ENCODE assay signal across 8 mouse cellular contexts in genomic region chr11:119127686-119128473, GRCm38 (mm10). TPM values are rescaled to one million over a fixed set of nuclear protein-coding genes. Genes with fewer than 3 reads are reported as not detected.
A peak's percentile ranks its signal among the peaks of the same experiment; 100 is the strongest.
DNase-seq lines count a peak whose midpoint lies in the region; ATAC-seq and TF ChIP-seq lines count a peak whose summit lies in the region.

No protein-coding gene starts in this region.

- no peaks in the 10 kb centered on the region for H3K27me3 ChIP-seq in liver, adult 2 months (ENCODE audit: control insufficient read depth, insufficient read depth, low read length)
- peaks cover 31% of the 10 kb centered on the region for H3K27me3 ChIP-seq in liver, embryonic 11.5 days (replicated peaks; ENCODE audit: control insufficient read depth, insufficient read depth, low read length)
- H3K27me3 ChIP-seq in embryonic facial prominence, embryonic 13.5 days: peaks cover 35% of the 10 kb centered on the region
- H3K27me3 ChIP-seq in heart, embryonic 16.5 days (ENCODE audit: control insufficient read depth, insufficient read depth, low read length): no peaks in the 10 kb centered on the region
- peaks cover 40% of the 10 kb centered on the region for H3K27me3 ChIP-seq in limb, embryonic 12.5 days
- H3K27me3 ChIP-seq in neural tube, embryonic 15.5 days (replicated peaks): peaks cover 7% of the 10 kb centered on the region; the same call in 1 of the 2 replicates

- TF ChIP-seq CTCF in liver, adult 2 months (IDR thresholded peaks at IDR 0.05; ENCODE audit: low read depth, low read length): no peak

- no peak for ATAC-seq in liver, embryonic 11.5 days (replicated peaks; ENCODE audit: low FRiP score)
- ATAC-seq in embryonic facial prominence, embryonic 13.5 days (ENCODE audit: insufficient number of reproducible peaks, insufficient read depth, low FRiP score, low TSS enrichment, low read depth): no peak
- peak; percentile 84 for ATAC-seq in heart, embryonic 16.5 days (replicated peaks; ENCODE audit: extremely low read depth, insufficient read depth, low FRiP score)
- no peak for ATAC-seq in limb, embryonic 12.5 days (ENCODE audit: insufficient number of reproducible peaks, insufficient read depth, low FRiP score, low TSS enrichment, low read depth)
- no peak for ATAC-seq in neural tube, embryonic 15.5 days (ENCODE audit: low FRiP score)

- H3K9ac ChIP-seq in liver, adult 2 months (ENCODE audit: low read depth, low read length): peak overlapping the region; percentile 39
- H3K9ac ChIP-seq in liver, embryonic 11.5 days (ENCODE audit: low read depth, low read length): no peak overlapping the region
- no peak overlapping the region for H3K9ac ChIP-seq in embryonic facial prominence, embryonic 13.5 days
- peak overlapping the region; percentile 18 for H3K9ac ChIP-seq in heart, embryonic 16.5 days (ENCODE audit: low read length)
- H3K9ac ChIP-seq in limb, embryonic 12.5 days (replicated peaks): 0 out of 2 replicates have a peak overlapping the region, but pooled peaks have one; percentile 31
- H3K9ac ChIP-seq in neural tube, embryonic 15.5 days (replicated peaks): no peak overlapping the region

- H3K4me1 ChIP-seq in liver, adult 2 months (ENCODE audit: control insufficient read depth, insufficient read depth, low read length): peaks cover 22% of the 10 kb centered on the region
- peaks cover 12% of the 10 kb centered on the region; the same call in 1 of the 2 replicates for H3K4me1 ChIP-seq in liver, embryonic 11.5 days (replicated peaks; ENCODE audit: control insufficient read depth, insufficient read depth, low read length)
- peaks cover 51% of the 10 kb centered on the region for H3K4me1 ChIP-seq in embryonic facial prominence, embryonic 13.5 days
- H3K4me1 ChIP-seq in heart, embryonic 16.5 days (ENCODE audit: control insufficient read depth, insufficient read depth, low read length): peaks cover 48% of the 10 kb centered on the region
- H3K4me1 ChIP-seq in limb, embryonic 12.5 days (replicated peaks): peaks cover 57% of the 10 kb centered on the region
- peaks cover 54% of the 10 kb centered on the region for H3K4me1 ChIP-seq in neural tube, embryonic 15.5 days

- no peaks in the 10 kb centered on the region for H3K79me2 ChIP-seq in liver, adult 2 months (ENCODE audit: control insufficient read depth, insufficient read depth, low read length)

- 24% methylated on average over 9 of the region's 9 CpGs for WGBS in liver, adult 2 months
- WGBS in liver, embryonic 11.5 days: 68% methylated on average over 9 of the region's 9 CpGs
- WGBS in embryonic facial prominence, embryonic 13.5 days: 56% methylated on average over 9 of the region's 9 CpGs
- WGBS in heart, embryonic 16.5 days: 44% methylated on average over 9 of the region's 9 CpGs
- WGBS in limb, embryonic 12.5 days: 60% methylated on average over 9 of the region's 9 CpGs
- 57% methylated on average over 9 of the region's 9 CpGs for WGBS in neural tube, embryonic 15.5 days

- no peaks in the 10 kb centered on the region for H3K9me3 ChIP-seq in liver, embryonic 11.5 days (ENCODE audit: control insufficient read depth, low read length)
- H3K9me3 ChIP-seq in embryonic facial prominence, embryonic 13.5 days: no peaks in the 10 kb centered on the region
- H3K9me3 ChIP-seq in heart, embryonic 16.5 days (replicated peaks; ENCODE audit: control insufficient read depth, low read length): no peaks in the 10 kb centered on the region
- no peaks in the 10 kb centered on the region for H3K9me3 ChIP-seq in limb, embryonic 12.5 days
- H3K9me3 ChIP-seq in neural tube, embryonic 15.5 days (replicated peaks): no peaks in the 10 kb centered on the region

- H3K36me3 ChIP-seq in liver, adult 2 months (ENCODE audit: control insufficient read depth, insufficient read depth, low read length): no peaks in the 10 kb centered on the region
- H3K36me3 ChIP-seq in liver, embryonic 11.5 days (ENCODE audit: control insufficient read depth, insufficient read depth, low read length): no peaks in the 10 kb centered on the region
- no peaks in the 10 kb centered on the region for H3K36me3 ChIP-seq in embryonic facial prominence, embryonic 13.5 days
- no peaks in the 10 kb centered on the region for H3K36me3 ChIP-seq in heart, embryonic 16.5 days (ENCODE audit: control insufficient read depth, insufficient read depth)
- no peaks in the 10 kb centered on the region for H3K36me3 ChIP-seq in limb, embryonic 12.5 days
- no peaks in the 10 kb centered on the region for H3K36me3 ChIP-seq in neural tube, embryonic 15.5 days

- no peak for TF ChIP-seq POLR2A in liver, adult 2 months (IDR thresholded peaks at IDR 0.05; ENCODE audit: extremely low read depth, insufficient read depth, low read length)

- DNase-seq in liver, adult 2 months (ENCODE audit: extremely low read depth, low read depth, low spot score): peak; percentile 94
- DNase-seq in liver, embryonic 11.5 days (ENCODE audit: low spot score): no peak
- DNase-seq in frontal cortex, postnatal 36 days (ENCODE audit: low spot score in 2 of 2): no peak
- DNase-seq in right cerebral cortex, postnatal 25 days: no peak

- H3K27ac ChIP-seq in liver, adult 2 months (replicated peaks; ENCODE audit: insufficient read depth, low read depth, low read length): peak overlapping the region; percentile 73
- H3K27ac ChIP-seq in liver, embryonic 11.5 days (ENCODE audit: low read depth, low read length): no peak overlapping the region
- no peak overlapping the region for H3K27ac ChIP-seq in embryonic facial prominence, embryonic 13.5 days
- peak overlapping the region; percentile 40 for H3K27ac ChIP-seq in heart, embryonic 16.5 days (ENCODE audit: low read length)
- peak overlapping the region; percentile 74; the same call in 1 of the 2 replicates for H3K27ac ChIP-seq in limb, embryonic 12.5 days
- H3K27ac ChIP-seq in neural tube, embryonic 15.5 days (replicated peaks): peak overlapping the region; percentile 75

- H3K4me2 ChIP-seq in liver, embryonic 11.5 days: no peak overlapping the region
- peak overlapping the region; percentile 12; the same call in 1 of the 2 replicates for H3K4me2 ChIP-seq in embryonic facial prominence, embryonic 13.5 days
- no peak overlapping the region for H3K4me2 ChIP-seq in heart, embryonic 16.5 days (ENCODE audit: low read depth, low read length)
- H3K4me2 ChIP-seq in limb, embryonic 12.5 days: no peak overlapping the region
- H3K4me2 ChIP-seq in neural tube, embryonic 15.5 days: no peak overlapping the region

- H3K4me3 ChIP-seq in liver, adult 2 months (ENCODE audit: insufficient read depth, low read depth, low read length): no peak overlapping the region
- H3K4me3 ChIP-seq in liver, embryonic 11.5 days (ENCODE audit: low read depth, low read length): no peak overlapping the region
- no peak overlapping the region for H3K4me3 ChIP-seq in embryonic facial prominence, embryonic 13.5 days
- H3K4me3 ChIP-seq in heart, embryonic 16.5 days (ENCODE audit: low read length): no peak overlapping the region
- no peak overlapping the region for H3K4me3 ChIP-seq in limb, embryonic 12.5 days (replicated peaks)
- H3K4me3 ChIP-seq in neural tube, embryonic 15.5 days (replicated peaks): no peak overlapping the region

RNA-seq across cellular contexts. Expression of gene Cbx4, which starts 41.9 kb away (rescaled TPM):
- total RNA-seq in liver, adult 2 months (2014; rRNA removed): 2.8 and 2.9 TPM in 2 replicates
- polyA plus RNA-seq in liver, adult 2 months (2012; rRNA removed): 7.9 and 8.2 TPM in 2 replicates
- 5.1 TPM in 2 replicates for polyA plus RNA-seq in liver, embryonic 11.5 days (2014; fragmentation: Nextera tagmentation; extraction: Ambion mirVana)
- polyA plus RNA-seq in embryonic facial prominence, embryonic 13.5 days (2015; fragmentation: Nextera tagmentation; extraction: Ambion mirVana): 13.0 and 14.4 TPM in 2 replicates
- 11.5 and 12.6 TPM in 2 replicates for polyA plus RNA-seq in heart, embryonic 16.5 days (2015; fragmentation: Nextera tagmentation; extraction: Ambion mirVana)
- 9.8 and 12.5 TPM in 2 replicates for polyA plus RNA-seq in limb, embryonic 12.5 days (2016; fragmentation: Nextera tagmentation; extraction: Ambion mirVana)
- polyA plus RNA-seq in neural tube, embryonic 15.5 days (2015; fragmentation: Nextera tagmentation; extraction: Ambion mirVana): 20.2 and 24.2 TPM in 2 replicates

Comparison
In these comparisons a context has a peak if more than half of its experiments do, and no peak if none do; other contexts are left out.
1. H3K27ac ChIP-seq: peak in liver, adult 2 months (single experiment), heart, embryonic 16.5 days (single experiment), limb, embryonic 12.5 days (single experiment) and neural tube, embryonic 15.5 days (single experiment); none in liver, embryonic 11.5 days (single experiment) and embryonic facial prominence, embryonic 13.5 days (single experiment).
2. H3K9ac ChIP-seq: peak in liver, adult 2 months (single experiment), heart, embryonic 16.5 days (single experiment) and limb, embryonic 12.5 days (single experiment); none in liver, embryonic 11.5 days (single experiment), embryonic facial prominence, embryonic 13.5 days (single experiment) and neural tube, embryonic 15.5 days (single experiment).